Mouse (Mus musculus): Measurements from ENCODE around the gene Gtf2a2. TPM values are rescaled to one million over a fixed set of nuclear protein-coding genes. Genes with fewer than 3 reads are reported as not detected.

Gtf2a2 gene
- 206 and 213 TPM in 2 replicates for polyA plus RNA-seq (2015; fragmentation: Nextera tagmentation; extraction: Ambion mirVana)

- peak within 1 kb of the TSS; percentile 86 for H3K4me3 ChIP-seq
- no peaks in the 10 kb centered on the region for H3K9me3 ChIP-seq
- H3K9ac ChIP-seq = peak within 1 kb of the TSS; percentile 90
- peak within 1 kb of the TSS; percentile 74 for H3K4me2 ChIP-seq (replicated peaks)
- peaks cover 17% of the 10 kb centered on the region for H3K4me1 ChIP-seq
- no peaks in the 10 kb centered on the region for H3K27me3 ChIP-seq
- under 1% methylated on average over 53 of the region's 57 CpGs for WGBS
- peak within 1 kb of the TSS; percentile 91 for H3K27ac ChIP-seq
- H3K36me3 ChIP-seq = peaks cover 37% of the 10 kb centered on the region
- peak; percentile 98 for ATAC-seq (ENCODE audit: low FRiP score, low read depth)
Observed at GRCm38 (mm10) chr9:70012408-70012901, at the start of gene Gtf2a2. TSS of gene Gtf2a2 (plus strand) at chr9:70012550.

DNA sequence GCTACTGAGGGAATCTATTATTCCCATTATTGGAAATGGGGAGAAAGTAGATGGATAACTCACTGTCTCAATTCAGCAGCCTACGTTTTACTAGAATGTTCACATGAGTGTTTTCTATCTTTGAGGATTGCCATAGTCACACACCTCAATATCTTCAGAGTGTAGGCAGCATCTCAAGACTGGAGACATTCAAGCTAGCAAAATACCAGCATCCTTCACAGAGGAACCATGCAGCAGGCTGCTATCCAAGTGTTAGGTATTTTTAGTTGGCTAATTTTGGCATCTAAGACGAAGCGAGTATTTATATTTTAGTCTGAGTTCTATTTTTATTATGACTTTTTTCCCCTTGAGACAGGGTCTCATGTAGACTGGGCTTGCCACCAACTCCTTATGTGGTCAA lies 48.0 kb upstream of the Gtf2a2 start:
- H3K4me2 ChIP-seq (replicated peaks) = no peak overlapping the region
- 85% methylated on average over 3 of the region's 3 CpGs for WGBS
- no peak for ATAC-seq (ENCODE audit: low FRiP score, low read depth)

GRCm38 (mm10) chr9:69985526-69985925 lies 26.8 kb upstream of the Gtf2a2 start:
- H3K27me3 ChIP-seq = no peaks in the 10 kb centered on the region
- peaks cover 12% of the 10 kb centered on the region for H3K4me1 ChIP-seq
- 65% methylated on average over 1 of the region's 1 CpGs for WGBS
- no peak overlapping the region for H3K4me2 ChIP-seq (replicated peaks)
- H3K27ac ChIP-seq = no peak overlapping the region
- no peak overlapping the region for H3K9ac ChIP-seq
- no peaks in the 10 kb centered on the region for H3K36me3 ChIP-seq
- no peak for ATAC-seq (ENCODE audit: low FRiP score, low read depth)
- no peak overlapping the region for H3K4me3 ChIP-seq
- H3K9me3 ChIP-seq = no peaks in the 10 kb centered on the region

More for the DNA sequence above, 48.0 kb upstream of the Gtf2a2 start:
- Histone ChIP-seq H3K36me3 (no peaks in the 10 kb centered on the region), H3K27ac (no peak overlapping the region), H3K4me1 (no peaks in the 10 kb centered on the region), H3K27me3 (no peaks in the 10 kb centered on the region), H3K9ac (no peak overlapping the region), H3K4me3 (no peak overlapping the region), H3K9me3 (peaks cover 6% of the 10 kb centered on the region; the same call in 1 of the 2 replicates)

GRCm38 (mm10) chr9:69986063-69986462 lies 26.3 kb upstream of the Gtf2a2 start:
- whole genome bisulfite sequencing = 75% methylated on average over 10 of the region's 10 CpGs
- no peaks in the 10 kb centered on the region for H3K36me3 ChIP-seq
- peaks cover 18% of the 10 kb centered on the region for H3K4me1 ChIP-seq
- H3K27ac ChIP-seq = no peak overlapping the region
- H3K4me3 ChIP-seq = no peak overlapping the region
- no peak overlapping the region for H3K4me2 ChIP-seq (replicated peaks)
- no peak for ATAC-seq (ENCODE audit: low FRiP score, low read depth)
- no peak overlapping the region for H3K9ac ChIP-seq
- H3K27me3 ChIP-seq = no peaks in the 10 kb centered on the region
- no peaks in the 10 kb centered on the region for H3K9me3 ChIP-seq

- 80% methylated on average over 5 of the region's 5 CpGs for WGBS
- H3K9me3 ChIP-seq = no peaks in the 10 kb centered on the region
- no peaks in the 10 kb centered on the region; the same call in 1 of the 2 replicates for H3K36me3 ChIP-seq
- H3K4me2 ChIP-seq (replicated peaks) = no peak overlapping the region
- H3K4me1 ChIP-seq = peaks cover 23% of the 10 kb centered on the region
- no peak overlapping the region for H3K27ac ChIP-seq
- H3K9ac ChIP-seq = no peak overlapping the region
- no peaks in the 10 kb centered on the region for H3K27me3 ChIP-seq
- no peak overlapping the region for H3K4me3 ChIP-seq
- ATAC-seq (ENCODE audit: low FRiP score, low read depth) = no peak
Observed at GRCm38 (mm10) chr9:69986571-69986970, 25.8 kb upstream of the Gtf2a2 start.

GRCm38 (mm10) chr9:69987579-69987978 lies 24.8 kb upstream of the Gtf2a2 start:
- Histone ChIP-seq H3K9me3 (no peaks in the 10 kb centered on the region), H3K4me3 (no peak overlapping the region), H3K27me3 (no peaks in the 10 kb centered on the region), H3K4me2 (replicated peaks) (no peak overlapping the region), H3K36me3 (peaks cover 9% of the 10 kb centered on the region), H3K4me1 (peaks cover 32% of the 10 kb centered on the region), H3K9ac (no peak overlapping the region), H3K27ac (no peak overlapping the region)
- WGBS = 0% methylated on average over 3 of the region's 3 CpGs
- ATAC-seq (ENCODE audit: low FRiP score, low read depth) = no peak

DNA sequence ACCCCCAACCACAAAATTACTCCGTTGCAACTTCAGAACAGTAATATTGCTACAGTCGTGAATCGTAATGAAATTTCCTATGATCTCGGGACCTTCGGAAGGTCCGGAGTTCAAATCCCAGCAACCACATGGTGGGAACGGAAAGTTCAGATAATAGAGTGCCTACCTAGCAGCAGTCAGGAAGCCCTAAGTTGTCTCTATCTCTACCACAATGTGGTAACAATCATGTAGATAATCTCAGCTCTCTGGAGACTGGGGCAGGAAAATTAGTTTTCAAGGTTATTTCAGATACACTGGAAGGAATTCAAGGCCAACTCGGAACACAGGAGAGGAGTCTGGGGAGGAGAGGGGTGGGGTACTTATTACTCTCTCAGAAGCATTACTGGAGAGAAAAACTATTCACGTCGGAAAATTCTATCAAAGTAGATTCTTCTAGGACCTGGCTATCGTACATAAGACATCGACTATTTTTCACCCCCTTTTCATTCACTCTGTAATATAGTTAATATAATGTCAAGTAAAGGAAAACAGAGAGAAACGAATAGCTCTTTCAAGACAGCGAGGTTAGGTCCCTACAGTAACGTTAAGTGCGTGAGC lies 23.5 kb upstream of the Gtf2a2 start:
- no peak for ATAC-seq (ENCODE audit: low FRiP score, low read depth)
- Histone ChIP-seq H3K27ac (peak overlapping the region; percentile 49; the same call in 1 of the 2 replicates), H3K36me3 (peaks cover 11% of the 10 kb centered on the region), H3K9ac (peak overlapping the region; percentile 98), H3K4me2 (replicated peaks) (peak overlapping the region; percentile 56), H3K4me3 (peak overlapping the region; percentile 99), H3K4me1 (peaks cover 41% of the 10 kb centered on the region), H3K27me3 (no peaks in the 10 kb centered on the region), H3K9me3 (no peaks in the 10 kb centered on the region)
- 37% methylated on average over 16 of the region's 16 CpGs for WGBS

- under 1% methylated on average over 54 of the region's 76 CpGs for WGBS
- Histone ChIP-seq H3K4me1 (peaks cover 41% of the 10 kb centered on the region), H3K9me3 (no peaks in the 10 kb centered on the region), H3K9ac (peak within 1 kb of the TSS; percentile 98), H3K4me2 (replicated peaks) (peak within 1 kb of the TSS; percentile 75), H3K27ac (peak within 1 kb of the TSS; percentile 94), H3K4me3 (peak within 1 kb of the TSS; percentile 99), H3K36me3 (peaks cover 11% of the 10 kb centered on the region), H3K27me3 (no peaks in the 10 kb centered on the region)
- peak; percentile 93 for ATAC-seq (ENCODE audit: low FRiP score, low read depth)
Observed at GRCm38 (mm10) chr9:69989303-69990121, 22.8 kb upstream of the Gtf2a2 start, which contains the start of gene Bnip2. TSS of gene Bnip2 (plus strand) at chr9:69989466.

GRCm38 (mm10) chr9:69990346-69990745 lies 22.0 kb upstream of the Gtf2a2 start:
- WGBS = 17% methylated on average over 5 of the region's 5 CpGs
- Histone ChIP-seq H3K27ac (no peak overlapping the region), H3K9ac (peak overlapping the region; percentile 98), H3K4me2 (replicated peaks) (peak overlapping the region; percentile 75), H3K9me3 (no peaks in the 10 kb centered on the region), H3K4me1 (peaks cover 41% of the 10 kb centered on the region), H3K36me3 (peaks cover 19% of the 10 kb centered on the region), H3K4me3 (peak overlapping the region; percentile 99), H3K27me3 (no peaks in the 10 kb centered on the region)
- ATAC-seq (ENCODE audit: low FRiP score, low read depth) = no peak

DNA sequence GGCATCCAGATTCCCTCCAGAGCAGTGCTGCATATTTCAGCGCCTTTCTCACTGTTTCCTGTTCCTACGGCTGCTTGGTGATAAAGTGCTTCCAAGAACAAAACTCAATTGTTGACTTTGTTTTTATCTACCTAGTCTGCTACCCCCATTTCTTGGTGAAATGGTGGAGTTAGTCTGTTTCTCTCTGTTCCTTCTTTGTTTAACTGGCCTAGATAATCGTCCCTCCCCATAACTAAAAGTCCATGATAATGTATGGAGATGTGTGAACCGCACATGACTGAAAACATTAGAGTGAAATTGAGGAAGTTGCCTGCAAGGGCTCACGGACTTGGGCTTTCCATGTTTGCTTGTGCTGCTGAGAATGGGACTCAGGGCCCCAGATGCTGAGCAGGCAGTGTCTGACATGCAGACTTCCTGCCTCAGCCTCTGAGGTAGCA lies 19.5 kb upstream of the Gtf2a2 start:
- no peak overlapping the region; the same call in 1 of the 2 replicates for H3K27ac ChIP-seq
- peaks cover 40% of the 10 kb centered on the region for H3K4me1 ChIP-seq
- 0 out of 2 replicates have a peak overlapping the region, but pooled peaks have one; percentile 35 for H3K9ac ChIP-seq
- H3K9me3 ChIP-seq = no peaks in the 10 kb centered on the region
- no peak overlapping the region for H3K4me2 ChIP-seq (replicated peaks)
- peaks cover 39% of the 10 kb centered on the region for H3K36me3 ChIP-seq
- no peak for ATAC-seq (ENCODE audit: low FRiP score, low read depth)
- H3K4me3 ChIP-seq = no peak overlapping the region
- WGBS = 74% methylated on average over 5 of the region's 5 CpGs
- H3K27me3 ChIP-seq = no peaks in the 10 kb centered on the region

GRCm38 (mm10) chr9:69993479-69993878 lies 18.9 kb upstream of the Gtf2a2 start:
- no peak overlapping the region; the same call in 1 of the 2 replicates for H3K27ac ChIP-seq
- H3K9ac ChIP-seq = no peak overlapping the region
- WGBS = 91% methylated on average over 1 of the region's 1 CpGs
- no peaks in the 10 kb centered on the region for H3K9me3 ChIP-seq
- H3K27me3 ChIP-seq = no peaks in the 10 kb centered on the region
- peaks cover 44% of the 10 kb centered on the region for H3K36me3 ChIP-seq
- peaks cover 36% of the 10 kb centered on the region for H3K4me1 ChIP-seq
- no peak overlapping the region for H3K4me3 ChIP-seq
- no peak overlapping the region for H3K4me2 ChIP-seq (replicated peaks)
- ATAC-seq (ENCODE audit: low FRiP score, low read depth) = no peak

GRCm38 (mm10) chr9:69994547-69994946 lies 17.8 kb upstream of the Gtf2a2 start:
- Histone ChIP-seq H3K27me3 (no peaks in the 10 kb centered on the region), H3K36me3 (peaks cover 54% of the 10 kb centered on the region)
- WGBS = 94% methylated on average over 5 of the region's 5 CpGs

More at GRCm38 (mm10) chr9:69994547-69994946, 17.8 kb upstream of the Gtf2a2 start:
- no peak for ATAC-seq (ENCODE audit: low FRiP score, low read depth)
- Histone ChIP-seq H3K27ac (no peak overlapping the region), H3K9ac (no peak overlapping the region), H3K9me3 (no peaks in the 10 kb centered on the region), H3K4me1 (peaks cover 32% of the 10 kb centered on the region), H3K4me3 (no peak overlapping the region), H3K4me2 (replicated peaks) (no peak overlapping the region)

Measured in limb, embryonic 13.5 days (tissue).